Mouse (Mus musculus): ENCODE data around the gene Mrpl55. TPM values are rescaled to one million over a fixed set of nuclear protein-coding genes. Genes with fewer than 3 reads are reported as not detected.
"Not testable (repeated sequence)": the region's sequence is repeated elsewhere in the genome, so short reads cannot be mapped to it uniquely, and the experiment has no call there.

Gene Mrpl55
- total RNA-seq, 2 experiments from 2014 or later = 91.5 to 95.2 TPM

DNA sequence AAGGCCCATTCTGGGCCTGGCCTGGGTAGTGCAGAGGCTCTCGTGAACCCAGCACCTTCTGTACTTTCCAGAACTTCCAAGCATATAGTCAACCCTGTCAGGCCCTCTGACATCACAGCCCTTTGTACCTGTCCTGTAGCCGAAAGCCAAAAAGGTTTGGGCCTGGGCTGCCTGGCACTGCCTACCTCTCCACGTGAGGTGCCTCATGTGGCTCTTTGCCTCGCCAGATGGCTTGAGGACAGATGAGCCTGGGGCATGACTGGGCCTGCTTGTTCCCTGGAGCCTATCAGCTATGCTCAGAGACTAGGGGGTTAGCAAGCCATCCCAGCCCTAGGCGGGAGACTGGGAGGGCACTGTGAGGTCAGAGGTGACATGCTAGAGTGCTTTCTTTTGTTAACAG, 16.8 kb upstream of the Mrpl55 start:
- DNase-seq = no peak
- intact Hi-C loops (cut with DNase I) = no loop called here

DNA sequence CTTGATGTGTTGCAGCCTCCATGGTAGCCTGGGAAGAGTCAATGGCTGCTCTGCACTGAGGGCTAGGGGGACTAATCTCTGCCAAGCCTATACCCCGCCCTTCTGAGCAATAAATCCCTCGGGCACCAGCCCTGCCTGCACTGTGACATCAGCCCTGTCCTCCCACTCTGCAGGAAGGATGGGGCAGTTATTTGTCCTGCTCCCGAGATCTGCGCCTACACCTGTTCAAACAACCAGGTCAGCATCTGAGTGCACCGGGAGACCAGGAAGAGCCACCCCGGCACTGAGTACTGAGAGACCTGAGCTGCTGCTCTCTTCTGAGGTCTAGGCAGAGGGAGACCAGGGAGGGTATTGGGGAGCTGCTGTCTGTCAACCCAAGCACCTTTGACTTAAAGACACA, 14.6 kb upstream of the Mrpl55 start:
- no peak for DNase-seq
- intact Hi-C loops (cut with DNase I) = no loop called here

DNA sequence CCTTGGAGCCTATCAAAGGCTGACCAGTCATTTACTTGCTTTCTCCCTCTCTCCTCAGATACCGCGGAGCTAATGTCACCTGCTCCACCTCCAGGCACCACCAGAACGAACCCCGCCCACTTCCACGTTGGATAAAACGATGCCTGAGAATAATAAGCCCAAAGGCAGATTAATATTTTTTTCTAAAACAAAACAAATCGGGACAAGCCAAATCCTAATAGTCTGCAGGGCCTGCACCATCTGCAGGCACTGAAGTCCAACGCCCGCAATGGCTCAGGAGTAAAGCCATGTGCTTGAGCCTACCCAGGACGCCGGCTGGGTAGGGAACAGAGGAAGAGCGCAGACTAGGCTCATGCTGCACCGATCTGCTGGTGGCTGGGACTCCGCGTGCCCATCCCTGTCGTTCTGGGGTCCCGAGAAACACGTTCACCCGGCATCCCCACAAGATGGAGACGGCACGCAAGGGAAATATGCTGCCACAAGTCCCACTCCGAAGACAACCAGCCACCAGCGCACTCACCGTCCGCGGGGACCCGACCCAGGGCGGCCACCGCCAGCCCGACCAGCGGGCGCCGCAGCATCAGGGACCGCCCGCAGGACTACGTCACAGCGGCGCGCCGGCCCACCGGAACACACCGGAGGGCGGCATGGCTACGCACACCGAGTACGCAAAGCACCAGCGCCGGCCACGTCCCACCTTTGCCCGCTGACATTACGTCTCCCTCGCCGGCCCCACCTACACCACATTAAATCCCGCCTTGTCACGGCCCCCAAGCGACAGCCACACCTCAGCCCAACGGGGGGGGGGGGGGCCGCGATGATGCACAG, 10.8 kb upstream of the Mrpl55 start:
- intact Hi-C loops (cut with DNase I) = no loop called here
- DNase-seq = peak; percentile 91

DNA sequence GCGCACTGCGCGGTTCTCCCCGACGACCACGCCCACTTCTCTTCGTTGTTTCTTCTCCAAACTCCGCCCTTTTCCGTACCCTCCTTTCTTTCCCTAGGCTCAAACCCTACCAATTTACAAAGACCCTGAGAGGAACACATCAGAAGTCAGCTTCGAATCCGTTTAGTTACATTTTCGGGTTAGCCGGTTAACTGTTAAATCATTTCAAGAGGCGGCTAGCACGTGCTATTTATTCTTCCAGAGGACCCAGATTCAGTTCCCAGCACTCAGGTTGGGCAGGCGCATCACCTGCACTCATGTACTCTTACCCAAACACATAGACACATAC, 10.3 kb upstream of the Mrpl55 start, which contains the start of gene Guk1:
Guk1 (minus strand) TSS at position 154 of the 328 bp plus-strand sequence.
- intact Hi-C loops (cut with DNase I) = no loop called here

DNA sequence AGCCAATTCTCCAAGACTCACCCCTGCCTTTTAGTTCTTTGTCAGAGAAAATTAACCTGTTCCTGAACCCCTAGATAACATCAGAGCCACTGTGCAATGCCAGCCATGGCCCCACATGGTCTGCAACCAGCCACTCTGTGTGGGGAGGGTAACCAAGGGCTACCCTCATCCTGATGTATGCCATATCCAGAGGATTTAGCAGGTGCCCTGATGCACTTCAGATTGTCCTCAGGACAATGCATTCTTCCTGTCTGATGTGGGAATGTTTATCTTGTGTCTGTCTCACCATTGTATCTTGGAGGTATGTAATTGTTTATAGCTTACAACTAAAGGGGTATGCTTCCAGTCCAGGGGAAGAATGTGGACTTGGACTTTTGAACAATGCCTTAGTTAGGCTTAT, 6.1 kb upstream of the Mrpl55 start:
- no peak for DNase-seq
- intact Hi-C loops (cut with DNase I) = no loop called here

More for the DNA sequence above, 10.3 kb upstream of the Mrpl55 start, which contains the start of gene Guk1:
- no peak for DNase-seq

DNA sequence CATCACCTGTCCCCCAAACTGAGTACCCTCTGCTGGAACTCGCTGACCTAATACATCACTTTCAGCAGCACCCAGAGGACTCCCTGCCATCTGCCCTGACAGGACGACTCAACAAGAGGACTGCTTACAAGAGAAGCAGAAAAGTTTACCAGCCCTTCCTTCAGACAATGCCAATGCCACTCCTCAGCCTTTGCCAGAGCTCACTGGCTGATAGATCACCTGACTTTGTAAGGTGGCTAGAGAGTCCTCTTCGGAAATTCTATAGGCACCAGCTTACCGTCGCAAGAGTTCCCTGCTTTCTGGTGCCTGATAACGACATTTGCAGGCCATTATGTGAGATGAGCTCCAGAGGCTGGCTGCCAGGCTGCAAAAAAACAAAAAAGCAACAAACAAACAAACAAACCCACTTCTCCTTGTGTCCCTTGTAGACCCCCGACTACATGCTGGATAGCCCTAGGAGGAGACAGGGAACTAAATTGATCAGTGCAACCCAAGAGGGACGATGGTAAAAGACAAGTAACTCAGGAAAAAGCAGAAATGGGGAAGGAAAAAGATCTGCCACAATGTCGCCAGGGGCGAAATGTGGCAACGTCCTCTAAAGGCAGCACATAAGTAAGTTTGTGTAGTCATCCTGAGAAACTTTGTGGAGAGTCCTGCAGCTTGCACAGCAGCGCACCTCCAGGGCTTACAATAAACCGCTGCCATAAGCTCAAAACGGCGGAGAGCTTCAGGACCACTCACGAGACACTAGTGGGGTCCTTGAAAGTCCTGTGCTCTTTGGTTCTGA, 877 bp upstream of the Mrpl55 start:
- intact Hi-C loops (cut with DNase I) = no loop called here
- DNase-seq = no peak

DNA sequence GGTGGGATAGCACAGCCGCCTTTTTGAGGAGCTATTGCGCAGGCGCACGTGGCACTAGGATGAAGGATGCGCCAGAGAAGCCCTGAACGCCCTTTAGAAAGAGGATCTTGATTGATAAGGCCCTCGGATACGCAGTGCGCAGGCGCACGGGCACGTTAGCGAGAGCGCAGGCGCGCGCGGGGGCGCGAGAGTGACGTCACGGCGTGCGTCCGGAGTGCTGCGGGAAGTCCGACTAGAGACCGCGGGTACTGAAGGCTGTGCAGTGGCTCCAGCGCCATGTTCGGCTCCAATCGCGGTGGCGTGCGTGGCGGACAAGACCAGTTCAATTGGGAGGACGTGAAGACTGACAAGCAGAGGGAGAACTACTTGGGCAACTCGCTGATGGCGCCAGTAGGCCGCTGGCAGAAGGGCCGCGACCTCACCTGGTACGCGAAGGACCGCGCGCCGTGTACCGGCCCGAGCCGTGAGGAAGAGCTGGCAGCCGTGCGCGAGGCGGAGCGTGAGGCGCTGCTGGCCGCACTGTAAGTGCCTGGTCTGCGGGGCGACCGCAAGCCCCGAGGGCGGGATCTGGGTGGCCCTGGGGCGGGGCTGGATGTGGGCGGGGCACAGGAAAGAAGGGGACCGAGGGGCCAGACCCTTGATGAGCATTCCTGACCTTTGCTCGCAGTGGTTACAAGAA, 6.0 kb downstream of the Mrpl55 start, which contains the start of gene 2310033P09Rik:
2310033P09Rik (plus strand) TSS at position 169 of the 679 bp plus-strand sequence.
- intact Hi-C loops (cut with DNase I) = loop anchor here (2.0 kb wide), 1 partner anchor 17 kb away; no protein-coding TSS in a partner anchor

DNA sequence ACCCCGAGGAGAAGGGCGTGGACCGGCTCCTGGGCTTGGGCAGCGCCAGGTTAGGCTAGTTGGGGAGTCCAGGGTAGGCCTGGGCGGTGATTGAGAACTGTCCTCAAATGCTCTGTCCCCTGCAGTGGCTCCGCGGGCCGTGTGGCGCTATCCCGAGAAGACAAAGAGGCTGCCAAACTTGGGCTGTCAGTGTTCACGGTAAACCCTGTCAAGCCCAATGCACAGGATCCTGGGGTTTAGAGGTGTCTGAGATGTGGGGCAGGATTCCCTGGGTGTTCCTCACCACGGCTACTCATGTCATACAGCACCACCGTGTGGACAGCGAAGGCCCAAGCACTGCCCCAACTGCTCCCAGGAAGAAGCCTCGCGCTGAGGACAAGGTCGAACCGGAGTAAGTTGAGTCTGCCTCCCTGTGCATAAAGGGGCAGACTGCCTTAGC, 6.7 kb downstream of the Mrpl55 start:
- peak; percentile 65 to 73 for DNase-seq
- intact Hi-C loops (cut with DNase I) = loop anchor here (2.0 kb wide), 1 partner anchor 16 kb away; no protein-coding TSS in a partner anchor

More for the DNA sequence above, 6.0 kb downstream of the Mrpl55 start, which contains the start of gene 2310033P09Rik:
- peak; percentile 95 for DNase-seq

DNA sequence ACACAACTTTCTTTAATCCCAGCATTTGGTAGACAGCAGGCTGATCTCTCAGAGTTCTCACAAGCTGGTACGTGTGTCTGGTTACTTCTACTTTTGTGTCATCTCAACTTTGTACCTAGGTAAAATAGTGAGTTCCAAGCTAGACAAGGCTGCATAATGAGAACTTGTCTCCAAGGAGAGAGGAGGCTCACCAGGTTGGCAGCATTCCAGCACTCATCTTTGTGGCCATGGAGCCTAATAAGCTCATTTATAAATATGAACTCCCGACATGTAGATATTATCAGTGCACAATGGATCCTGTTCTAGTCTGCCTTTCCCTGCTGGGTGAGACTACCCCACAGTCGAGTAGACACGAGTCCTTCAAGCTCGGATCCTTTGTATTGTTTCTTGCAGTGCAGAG, 7.3 kb downstream of the Mrpl55 start:
- DNase-seq = no peak
- intact Hi-C loops (cut with DNase I) = loop anchor here (2.0 kb wide), 1 partner anchor 15 kb away; no protein-coding TSS in a partner anchor

DNA sequence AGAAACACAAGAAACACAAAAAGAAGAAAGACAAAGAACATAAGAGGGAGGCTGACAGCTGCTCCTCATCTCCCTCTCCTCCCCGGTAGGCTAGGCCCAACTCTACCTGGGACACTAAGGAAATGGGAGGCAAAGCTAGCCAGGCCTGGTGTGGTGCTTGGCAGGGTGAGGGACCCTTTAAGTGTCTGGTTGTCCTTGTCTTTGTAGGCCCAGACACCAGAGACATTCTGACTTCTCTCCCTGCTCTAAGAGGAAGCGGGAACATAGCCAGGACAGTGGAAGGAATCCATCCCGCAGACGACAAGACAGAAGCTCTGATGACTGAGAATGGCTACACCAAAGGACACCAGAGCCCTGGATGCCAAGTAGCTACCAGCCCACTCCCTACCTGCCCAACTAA, 7.7 kb downstream of the Mrpl55 start:
- no peak for DNase-seq
- intact Hi-C loops (cut with DNase I) = no loop called here

DNA sequence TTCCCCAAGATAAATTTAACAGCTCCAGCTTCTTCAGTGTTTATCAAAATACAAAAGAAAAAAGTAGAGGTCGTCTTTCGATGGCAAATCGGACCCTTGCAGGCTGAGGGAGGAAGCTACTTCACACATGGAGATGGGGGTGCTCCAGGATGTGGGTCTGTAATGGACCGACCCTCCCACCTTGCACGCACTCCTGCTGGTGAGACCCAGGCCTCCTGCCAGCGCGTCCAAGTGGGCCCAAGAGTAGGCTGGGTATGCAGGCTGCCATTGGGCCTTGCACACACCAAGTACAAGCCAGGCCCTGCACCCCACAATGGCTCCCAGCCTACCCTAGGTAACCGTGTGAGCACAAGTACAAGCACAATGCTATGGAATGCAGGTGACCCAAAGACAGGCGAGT, 9.3 kb downstream of the Mrpl55 start:
- intact Hi-C loops (cut with DNase I); DNase-seq: not testable (repeated sequence)

DNA sequence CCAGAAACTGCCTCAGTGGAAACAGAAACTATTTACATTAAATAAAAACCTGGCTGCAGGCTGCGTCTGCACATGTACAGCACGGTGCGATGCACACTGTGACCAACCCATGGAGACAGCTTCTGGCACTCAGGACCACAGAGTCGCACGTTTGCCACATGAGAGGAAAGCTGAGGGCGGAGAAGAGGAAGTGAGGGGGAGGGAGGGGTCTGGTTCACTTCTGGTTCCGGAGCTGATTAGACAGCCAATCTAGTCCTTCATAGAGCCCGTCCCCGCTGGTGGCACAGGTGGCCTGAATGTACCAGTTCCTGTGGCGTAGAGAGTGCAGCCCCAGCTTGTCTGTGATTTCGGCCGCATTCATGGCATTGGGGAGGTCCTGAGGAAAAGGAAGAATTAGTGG, 10.0 kb downstream of the Mrpl55 start:
- intact Hi-C loops (cut with DNase I); DNase-seq: not testable (repeated sequence)

DNA sequence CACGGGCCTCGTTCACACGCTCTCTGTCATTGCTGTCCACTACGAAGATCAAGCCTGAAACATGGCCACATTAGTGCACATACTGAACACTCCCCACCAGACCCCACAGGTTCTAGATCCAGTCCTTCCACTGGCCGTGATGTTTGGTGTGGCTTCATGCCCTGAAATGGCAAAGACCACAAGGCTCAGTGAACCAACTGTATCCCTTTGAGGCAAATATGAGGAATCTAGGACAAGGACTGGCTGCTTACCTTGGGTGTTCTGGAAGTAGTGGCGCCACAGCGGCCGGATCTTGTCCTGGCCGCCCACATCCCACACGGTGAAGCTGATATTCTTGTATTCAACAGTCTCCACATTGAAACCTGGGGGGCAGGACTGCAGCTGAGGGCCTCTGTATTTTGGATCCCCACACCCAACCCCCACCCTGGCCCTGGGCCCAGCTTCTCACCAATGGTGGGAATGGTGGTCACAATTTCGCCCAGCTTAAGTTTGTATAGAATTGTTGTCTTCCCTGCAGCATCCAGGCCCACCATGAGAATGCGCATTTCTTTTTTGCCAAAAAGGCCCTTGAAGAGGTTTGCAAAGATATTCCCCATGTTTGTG, 10.7 kb downstream of the Mrpl55 start:
- intact Hi-C loops (cut with DNase I) = no loop called here
- no peak for DNase-seq

DNA sequence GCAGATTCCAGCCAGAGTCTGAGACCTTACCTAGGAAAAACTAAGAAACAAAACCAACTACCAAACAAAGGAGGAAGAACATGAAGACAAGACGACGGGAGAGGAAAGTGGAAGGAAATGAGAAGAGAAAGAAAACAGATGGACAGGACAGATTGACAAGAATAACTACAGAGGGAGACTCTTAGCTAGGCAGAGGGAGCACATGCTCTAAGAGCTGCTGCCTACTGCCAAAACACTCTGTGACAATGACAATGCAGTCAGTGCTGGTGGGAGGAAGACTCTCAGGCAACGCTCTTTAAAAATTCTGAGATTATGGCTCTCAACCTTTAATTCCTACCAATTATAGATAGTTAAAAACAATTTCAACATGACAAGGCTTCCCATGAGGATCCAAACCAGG, 14.7 kb downstream of the Mrpl55 start:
- intact Hi-C loops (cut with DNase I) = no loop called here

DNA sequence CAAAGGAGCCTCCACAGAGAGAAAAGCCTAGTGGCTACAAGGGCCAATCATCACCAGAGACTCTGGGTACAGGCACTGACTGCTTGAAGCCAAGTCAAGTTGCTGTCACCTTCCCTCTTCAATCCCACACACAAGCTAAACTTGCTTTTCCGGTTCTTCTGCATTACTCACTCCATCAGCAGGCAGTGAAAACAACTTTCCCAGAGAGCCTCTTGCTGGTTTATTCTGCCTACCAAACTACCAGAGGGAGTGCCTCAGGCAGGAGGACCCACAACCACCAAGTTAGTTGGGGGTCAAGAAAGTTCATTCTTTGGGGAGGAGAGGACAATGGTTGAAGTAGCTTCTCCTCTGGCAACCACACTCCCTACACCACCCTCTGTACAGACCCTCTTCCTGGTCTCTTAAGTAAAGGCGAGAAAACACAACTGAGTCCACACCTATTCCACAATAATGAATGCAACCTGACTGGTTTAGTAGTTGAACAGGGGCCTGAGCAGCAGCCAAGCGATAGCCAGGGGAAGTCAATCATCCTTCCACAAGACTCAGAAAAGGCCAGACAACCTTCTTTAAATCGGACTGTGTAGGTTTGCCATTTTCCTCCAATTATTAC, 16.2 kb downstream of the Mrpl55 start:
- intact Hi-C loops (cut with DNase I) = no loop called here
- DNase-seq = no peak

More for the DNA sequence above, 14.7 kb downstream of the Mrpl55 start:
- no peak for DNase-seq

DNA sequence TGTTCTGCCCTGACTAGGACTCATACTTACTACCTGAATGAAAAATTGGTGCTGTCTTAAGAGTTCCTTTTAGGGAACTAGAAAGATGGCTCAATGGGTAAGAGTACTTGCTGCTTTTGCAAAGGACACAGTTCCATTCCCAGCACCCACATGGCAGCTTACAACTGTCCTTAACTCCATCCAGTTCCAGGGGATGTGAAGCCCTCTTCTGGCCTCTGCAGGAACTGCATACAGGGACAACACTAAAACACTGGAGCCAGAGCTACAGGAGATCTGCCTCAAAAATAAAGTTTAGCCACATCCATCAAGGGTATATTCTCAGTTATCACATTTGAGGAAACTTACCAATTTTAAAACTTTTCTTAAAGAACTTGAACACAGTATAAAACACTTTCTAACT, 16.8 kb downstream of the Mrpl55 start:
- intact Hi-C loops (cut with DNase I) = no loop called here
- peak in 1 of 2 experiments; percentile 51 for DNase-seq

DNA sequence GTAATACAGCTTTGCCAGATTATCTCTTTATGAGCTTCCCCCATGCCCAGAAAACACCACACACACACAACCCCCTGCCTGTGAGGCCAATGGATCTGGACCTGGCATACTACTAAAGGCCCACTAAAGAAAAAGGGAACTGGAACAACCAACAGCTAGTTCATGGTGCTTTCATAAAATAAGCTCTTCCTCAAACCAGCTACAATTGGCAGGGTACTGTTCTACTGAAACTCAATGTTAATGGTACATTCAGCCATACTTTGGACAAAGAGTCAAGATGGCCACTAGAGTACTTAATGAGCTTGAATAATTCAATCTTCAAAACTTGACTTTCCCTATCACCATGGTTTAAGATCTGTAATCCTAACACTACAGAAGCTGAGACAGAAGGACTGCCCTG, 19.3 kb downstream of the Mrpl55 start:
- DNase-seq = no peak
- intact Hi-C loops (cut with DNase I) = loop anchor here (10.0 kb wide), 1 partner anchor 267 kb away; the partner anchor contains the start of genes Hist3h2a and Trim17

DNA sequence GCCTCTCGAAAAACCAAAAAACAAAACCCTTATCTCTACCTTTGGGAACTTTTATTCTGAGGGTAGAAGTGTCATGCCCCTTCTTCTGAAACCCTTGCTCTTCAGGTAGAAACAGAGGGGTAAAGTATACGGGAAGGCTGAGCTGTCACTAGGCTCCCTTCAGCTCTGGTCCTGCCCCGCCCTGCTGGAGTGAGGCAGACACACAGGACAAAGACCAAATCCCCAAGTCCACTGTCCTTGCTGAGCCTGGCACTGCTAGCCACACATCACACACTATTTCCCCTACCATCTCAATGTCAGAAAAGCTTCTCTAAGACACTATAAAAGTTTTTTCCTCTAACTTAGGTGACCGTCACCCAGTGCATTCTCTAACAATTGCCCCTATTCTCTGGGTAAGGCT, 20.0 kb downstream of the Mrpl55 start:
- intact Hi-C loops (cut with DNase I) = loop anchor here (10.0 kb wide), 1 partner anchor 268 kb away; the partner anchor contains the start of genes Hist3h2a and Trim17

DNA sequence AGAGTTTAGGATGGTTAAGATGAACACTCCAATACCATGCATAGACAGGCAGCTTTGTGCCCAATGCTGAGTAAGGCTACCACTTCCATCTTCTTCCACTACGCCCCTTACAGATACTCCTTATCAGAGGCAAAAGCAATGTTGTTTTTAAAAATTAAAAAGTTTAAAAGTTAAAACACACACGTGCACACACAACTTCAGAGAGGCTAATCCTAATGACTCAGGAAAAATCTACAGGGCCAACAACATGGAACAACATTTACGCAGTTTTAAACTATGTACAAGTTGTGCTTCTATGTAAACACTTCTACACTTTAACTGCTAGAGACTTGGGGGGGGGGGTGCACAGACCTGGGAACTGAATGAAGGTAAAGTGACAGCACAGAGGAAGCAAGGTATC, 21.7 kb downstream of the Mrpl55 start:
- intact Hi-C loops (cut with DNase I) = loop anchor here (2.0 to 10.0 kb wide), 2 partner anchors 15 to 269 kb away; partner anchors contain the start of genes 2310033P09Rik, Hist3h2a and Trim17

More for the DNA sequence above, 20.0 kb downstream of the Mrpl55 start:
- DNase-seq = no peak

More for the DNA sequence above, 21.7 kb downstream of the Mrpl55 start:
- DNase-seq = no peak
